Mouse (Mus musculus) bone marrow, adult 2 months (tissue): ENCODE results near the gene Aebp1.

Experiments used
- CTCF ChIP-seq: fragments of 200-500 bp; IDR thresholded peaks from 2 replicates; pipeline ENCODE4 v1.5.1; 2011; ENCODE audit warnings: low read length, control low read depth; ENCODE audit not compliant: control insufficient read depth, insufficient read depth
- POLR2A ChIP-seq: fragments of 200-500 bp; IDR thresholded peaks from 2 replicates; pipeline ENCODE4 v1.6.1; 2011; ENCODE audit warnings: low read depth, mild to moderate bottlenecking, control low read depth, low read length, borderline replicate concordance; ENCODE audit not compliant: control insufficient read depth

GRCm38 (mm10) chr11:5916178-5916548 lies 54.4 kb downstream of the Aebp1 start:
- TF ChIP-seq POLR2A, result no peak
- no peak for TF ChIP-seq CTCF
